Mouse (Mus musculus): ENCODE measurements at regions not wholly inside any gene's neighbourhood (a gene's known extent, or its start where the extent isn't known, plus 50 kb on each side); places are given as distances from the start of the nearest gene placed in this dataset.
A peak's percentile ranks its signal among the peaks of the same experiment; 100 is the strongest.

DNA sequence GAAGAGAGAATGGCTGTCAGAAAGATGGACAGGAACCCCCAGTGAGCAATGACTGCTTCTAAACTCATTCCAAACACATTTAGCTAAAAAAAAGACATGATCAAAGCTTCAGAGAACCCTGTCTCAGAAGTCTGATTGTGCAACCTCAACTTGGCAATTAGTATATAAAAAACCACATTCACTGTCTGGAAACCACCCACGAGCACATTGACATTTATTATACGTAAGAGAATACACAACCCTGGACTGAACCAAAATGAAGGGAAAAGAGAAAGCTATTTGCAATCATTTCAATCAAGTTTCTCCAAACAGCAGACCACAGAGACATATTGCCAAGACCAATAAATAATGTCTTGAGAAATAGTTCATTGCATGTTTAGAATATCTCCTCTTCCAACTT, 820.7 kb upstream of the Adgrl2 start:
- no peak for DNase-seq (ENCODE audit: low spot score)

GRCm38 (mm10) chr3:149805345-149805744, 815.0 kb upstream of the Adgrl2 start:
- DNase-seq (ENCODE audit: low spot score), result no peak

- DNase-seq (ENCODE audit: low spot score), result no peak
These were observed 805.8 kb upstream of the Adgrl2 start for GRCm38 (mm10) chr3:149796123-149796522.

GRCm38 (mm10) chr3:149791593-149791992, 801.2 kb upstream of the Adgrl2 start:
- no peak for DNase-seq (ENCODE audit: low spot score)

DNA sequence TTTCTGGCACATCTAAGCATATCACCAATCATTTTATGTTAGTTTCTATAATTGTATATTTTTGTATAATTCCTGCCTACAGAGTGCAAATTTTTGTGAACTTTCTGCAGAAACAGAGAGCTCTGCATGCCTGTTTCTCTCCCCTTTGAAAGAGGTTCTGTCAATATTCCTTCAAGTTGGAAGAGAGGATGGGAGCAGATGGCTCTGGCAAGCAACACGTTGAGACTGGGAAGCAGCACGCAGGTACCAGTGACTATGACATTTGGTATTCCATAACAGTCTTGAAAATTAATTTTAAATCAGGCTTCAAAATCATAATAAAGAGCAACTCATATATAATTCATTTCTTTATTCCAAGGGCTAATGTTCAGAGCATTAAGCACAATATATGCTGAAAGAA, 795.7 kb upstream of the Adgrl2 start:
- DNase-seq (ENCODE audit: low spot score), result no peak

GRCm38 (mm10) chr3:149783903-149784608, 793.7 kb upstream of the Adgrl2 start:
- DNase-seq (ENCODE audit: low spot score), result no peak

GRCm38 (mm10) chr3:149767847-149768421, 777.6 kb upstream of the Adgrl2 start:
- no peak for DNase-seq (ENCODE audit: low spot score)

- no peak for DNase-seq (ENCODE audit: low spot score)
These were observed 770.9 kb upstream of the Adgrl2 start for GRCm38 (mm10) chr3:149761245-149761644.

DNA sequence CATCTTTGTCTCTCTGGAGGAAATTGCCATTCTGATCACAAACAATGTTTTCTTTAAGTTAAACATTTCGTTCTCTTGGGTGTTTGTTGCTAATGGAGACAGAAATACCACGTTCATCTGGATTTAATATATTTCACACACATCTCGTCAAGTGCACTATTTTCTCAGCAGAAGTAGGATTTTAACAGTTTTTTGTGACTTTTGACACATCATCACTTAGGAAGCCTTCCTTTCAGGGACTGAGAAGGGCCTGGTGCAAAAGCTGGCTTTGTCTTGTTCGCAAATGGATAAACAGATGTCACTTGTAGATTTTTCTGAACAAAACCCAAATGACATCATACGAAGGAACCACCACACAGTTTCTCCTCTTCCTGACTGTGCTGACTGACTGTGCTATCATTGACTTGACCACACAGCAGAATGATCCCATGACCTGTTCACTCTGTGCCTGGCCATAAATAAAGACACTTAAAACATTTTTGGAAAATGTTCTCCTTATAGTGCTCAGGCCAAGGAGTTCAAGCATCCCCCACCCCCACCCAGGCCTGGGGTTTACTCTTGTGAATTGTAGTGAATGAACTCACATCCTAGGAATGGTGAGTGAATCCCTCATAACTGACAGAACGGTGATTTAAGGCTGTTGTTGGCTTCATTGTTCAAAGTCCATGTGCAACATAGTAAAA, 767.7 kb upstream of the Adgrl2 start:
- DNase-seq (ENCODE audit: low spot score), result no peak

DNA sequence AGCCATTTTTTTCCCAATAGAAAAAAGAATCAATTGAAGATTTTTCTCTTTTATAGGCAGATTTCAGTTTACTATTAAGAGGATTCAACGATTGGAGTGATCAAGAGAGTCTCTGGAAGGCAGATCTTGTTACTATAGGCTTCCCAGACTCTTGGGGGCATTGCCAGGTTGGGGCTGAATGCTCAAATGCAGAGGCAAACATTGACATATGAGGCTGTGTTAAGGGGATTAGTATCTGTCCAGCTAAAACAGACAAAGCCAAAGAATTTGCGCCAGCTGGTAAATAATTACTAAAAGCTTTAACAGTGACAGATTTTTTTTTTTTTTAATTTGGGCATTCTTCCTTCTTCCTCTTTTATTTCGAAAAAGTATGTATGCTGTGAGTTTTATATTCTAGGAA, 745.7 kb upstream of the Adgrl2 start:
- DNase-seq (ENCODE audit: low spot score), result no peak

DNA sequence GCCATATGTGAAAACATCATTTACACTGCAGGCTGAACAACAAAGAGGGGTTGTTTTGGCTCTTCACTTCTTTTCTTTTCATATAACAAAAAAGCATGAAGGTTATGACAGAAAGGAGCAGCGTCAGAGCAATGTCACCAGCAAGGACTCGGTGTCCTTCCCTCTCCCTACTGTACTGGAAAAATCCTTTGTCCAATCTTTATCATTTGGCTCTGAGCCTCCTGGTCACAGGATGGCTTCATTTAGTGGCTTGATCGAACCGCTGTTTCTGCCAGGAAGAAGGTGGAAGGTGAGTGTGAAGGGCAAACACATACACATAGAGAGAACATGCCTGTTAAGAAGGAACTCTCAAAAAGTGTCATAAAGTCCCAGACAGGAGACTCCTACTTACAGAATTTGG, 735.9 kb upstream of the Adgrl2 start:
- DNase-seq (ENCODE audit: low spot score), result no peak

DNA sequence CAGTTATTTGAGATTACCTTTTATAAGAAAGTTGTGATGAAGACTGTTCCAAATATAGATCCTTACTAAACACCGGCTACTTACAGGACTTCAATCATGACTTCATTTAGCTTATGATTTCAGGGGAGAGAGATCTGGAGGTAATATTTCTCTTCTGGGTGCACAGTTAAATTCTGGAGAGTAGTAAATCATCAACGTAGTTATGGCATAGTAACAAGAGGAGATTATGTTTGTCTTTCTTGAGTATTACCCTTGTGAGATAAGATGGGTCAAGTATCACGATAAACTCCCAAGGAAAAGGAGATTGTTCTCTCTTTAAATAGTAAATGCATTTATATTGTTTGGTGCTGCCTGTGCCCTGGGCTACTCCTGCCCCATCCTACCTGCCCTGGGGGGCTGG, 734.5 kb upstream of the Adgrl2 start:
- DNase-seq (ENCODE audit: low spot score), result no peak

DNA sequence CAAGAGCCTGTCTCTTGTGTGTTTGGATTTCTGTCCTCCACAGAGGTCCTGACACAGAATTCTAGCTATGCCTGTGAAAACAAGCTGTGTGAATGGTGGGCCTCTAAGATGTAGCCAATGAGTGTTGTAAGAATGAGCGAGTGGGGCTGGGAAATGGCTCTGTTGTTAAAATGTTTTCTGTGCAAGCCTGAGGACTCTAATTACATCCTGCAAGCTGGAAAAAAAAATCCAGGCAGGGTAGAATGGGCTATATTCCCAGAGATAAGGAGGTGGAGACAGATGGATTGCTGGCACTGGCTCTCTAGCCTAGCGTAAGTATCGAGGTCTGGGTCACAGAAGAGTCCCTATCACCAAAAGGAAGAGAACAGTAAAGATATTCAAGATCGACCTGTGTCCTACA, 731.5 kb upstream of the Adgrl2 start:
- no peak for DNase-seq (ENCODE audit: low spot score)

GRCm38 (mm10) chr3:149720306-149720705, 730.0 kb upstream of the Adgrl2 start:
- DNase-seq (ENCODE audit: low spot score), result no peak

DNA sequence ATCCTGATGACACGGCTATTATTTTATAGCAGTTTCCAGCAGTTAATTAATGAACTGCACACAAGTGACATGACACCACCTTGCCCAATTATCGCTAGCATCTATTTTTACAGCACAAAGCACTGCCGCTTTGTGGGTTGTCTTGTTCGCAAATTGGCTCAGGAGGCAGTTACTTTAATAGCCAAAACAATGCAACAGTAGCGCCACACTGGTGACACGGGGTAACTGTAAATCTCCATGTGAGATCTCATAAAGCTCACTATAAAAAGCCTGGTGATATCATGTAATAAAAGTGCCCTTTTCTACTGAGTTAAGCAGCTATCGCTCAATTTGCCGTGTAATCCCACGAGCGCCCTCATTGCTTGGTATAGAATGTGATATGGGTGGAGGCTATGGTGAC, 715.4 kb upstream of the Adgrl2 start:
- no peak for DNase-seq (ENCODE audit: low spot score)

DNA sequence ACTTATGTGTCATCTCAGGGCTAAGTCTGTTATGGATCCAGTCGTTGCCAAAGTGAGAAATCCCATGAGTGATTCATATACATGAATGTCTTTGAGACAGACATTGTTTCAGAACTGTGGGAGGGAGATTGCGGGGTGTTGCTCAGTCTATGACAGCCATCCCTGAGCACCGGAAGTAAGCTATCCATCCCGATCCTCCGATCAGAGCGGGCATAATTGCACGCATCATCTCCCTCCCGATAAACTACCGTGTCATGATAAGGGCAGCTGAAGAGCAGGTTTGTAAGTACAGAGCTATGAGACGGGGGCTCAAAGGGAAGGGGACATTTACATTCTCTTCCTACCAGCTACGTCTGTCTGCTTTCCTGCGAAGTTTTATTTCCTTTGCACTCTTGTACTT, 715.0 kb upstream of the Adgrl2 start:
- DNase-seq (ENCODE audit: low spot score), result no peak

DNA sequence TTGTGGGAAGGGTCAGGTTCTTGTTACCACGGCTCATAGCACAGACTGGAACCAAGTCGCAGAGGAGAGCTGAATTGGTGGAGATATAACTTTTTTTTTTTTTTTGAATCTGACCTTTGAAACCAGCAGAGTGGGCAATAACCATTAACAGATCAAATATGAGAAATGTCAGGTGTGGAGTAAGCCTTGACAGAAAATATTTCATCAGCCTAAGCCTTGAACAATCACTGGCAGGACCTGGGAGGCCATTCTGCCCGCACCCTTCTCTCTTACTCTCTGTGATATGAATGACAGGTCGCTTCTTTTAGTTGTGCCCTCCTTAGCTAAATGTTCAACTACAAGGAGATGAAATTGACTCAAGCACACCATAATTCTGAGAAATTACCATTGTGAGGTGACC, 714.1 kb upstream of the Adgrl2 start:
- no peak for DNase-seq (ENCODE audit: low spot score)

GRCm38 (mm10) chr3:149683561-149683960, 693.2 kb upstream of the Adgrl2 start:
- DNase-seq (ENCODE audit: low spot score), result peak; percentile 50

DNA sequence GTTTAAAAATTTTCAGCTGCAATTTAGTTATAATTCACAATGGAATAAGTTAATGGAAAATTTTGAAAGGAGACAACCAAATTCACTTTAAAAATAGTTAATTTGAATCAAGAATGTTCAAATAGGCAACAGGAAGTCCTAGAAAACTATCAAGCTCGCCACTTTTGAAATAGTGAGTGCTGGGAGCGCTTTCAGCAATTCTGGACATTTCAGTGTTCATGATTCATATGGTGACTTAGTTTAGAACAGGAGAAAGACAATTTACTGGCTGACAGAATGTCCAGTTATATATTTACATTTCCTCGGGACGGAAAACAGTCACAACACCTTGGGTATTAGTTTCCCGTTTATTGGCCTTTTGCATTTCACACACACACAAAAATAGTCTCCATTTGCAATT, 691.9 kb upstream of the Adgrl2 start:
- DNase-seq (ENCODE audit: low spot score), result no peak

GRCm38 (mm10) chr3:149673926-149674325, 683.6 kb upstream of the Adgrl2 start:
- DNase-seq (ENCODE audit: low spot score), result no peak

GRCm38 (mm10) chr3:149664624-149665023, 674.3 kb upstream of the Adgrl2 start:
- no peak for DNase-seq (ENCODE audit: low spot score)

- no peak for DNase-seq (ENCODE audit: low spot score)
These were observed 648.0 kb upstream of the Adgrl2 start for GRCm38 (mm10) chr3:149638324-149638723.

DNA sequence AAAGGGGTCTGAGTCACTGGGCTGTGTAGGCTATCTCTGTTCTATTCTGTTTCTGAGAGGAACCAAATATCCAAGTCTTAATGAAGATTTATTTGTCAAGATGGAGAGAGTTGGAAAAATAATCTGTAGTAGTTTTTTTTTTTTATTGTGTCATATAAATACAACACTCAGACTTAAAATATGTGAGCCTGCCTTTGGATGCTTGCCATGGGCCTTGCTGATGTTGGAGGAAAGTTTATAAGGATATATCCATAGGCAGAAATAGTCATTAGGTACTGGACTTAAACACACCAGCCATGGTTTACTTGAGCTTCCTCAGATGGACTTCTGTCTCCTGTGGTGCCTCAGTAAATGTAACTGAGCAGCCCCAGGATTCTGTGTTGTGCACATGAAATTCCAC, 635.8 kb upstream of the Adgrl2 start:
- DNase-seq (ENCODE audit: low spot score), result no peak

GRCm38 (mm10) chr3:149625497-149625896, 635.1 kb upstream of the Adgrl2 start:
- DNase-seq (ENCODE audit: low spot score), result no peak

Measured in testis, postnatal 10 days (tissue).